Mouse (Mus musculus) layer of hippocampus, postnatal 36 days (tissue): ENCODE results near the gene E130114P18Rik. TPM values are rescaled to one million over a fixed set of nuclear protein-coding genes. Genes with fewer than 3 reads are reported as not detected.

Source experiments
- DNase-seq, 2 experiments: peaks; one replicate each; pipeline ENCODE4 v3.0.0; 2022
- total RNA-seq, 2 experiments: library from RNA; stranded (reverse); gene quantifications; 2 replicates each; pipeline ENCODE4 v1.2.3; 2021

Gene E130114P18Rik
- 1 to 10 TPM; 7.5 to 8.6 TPM for total RNA-seq

GRCm38 (mm10) chr4:97777706-97778176 is at the start of gene E130114P18Rik:
Gene E130114P18Rik, minus strand, starts transcription at chr4:97778078.
- peak; percentile 60 to 61 for DNase-seq

GRCm38 (mm10) chr4:97827115-97827514 is 49.2 kb upstream of the E130114P18Rik start:
- DNase-seq: no peak

GRCm38 (mm10) chr4:97825841-97826240 is 48.0 kb upstream of the E130114P18Rik start:
- DNase-seq: no peak

DNA sequence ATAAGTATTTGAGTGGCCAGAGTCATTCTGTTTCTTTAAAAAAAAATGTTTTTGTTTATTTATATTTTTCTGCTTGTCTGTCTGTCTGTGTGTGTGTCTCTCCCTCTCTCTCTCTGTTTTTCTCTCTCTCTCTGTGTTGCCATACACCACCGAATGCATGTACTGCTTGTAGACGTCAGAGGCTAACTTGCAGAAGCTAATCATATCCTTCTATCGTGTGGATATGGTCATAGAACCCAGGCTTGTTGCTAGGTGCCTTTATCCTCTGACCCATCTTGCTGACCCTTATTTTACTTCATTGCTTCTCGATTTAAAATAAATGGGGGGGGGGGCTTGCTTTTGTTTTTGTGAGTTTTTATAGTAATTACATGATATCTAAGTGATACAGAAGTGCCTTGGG is 47.6 kb upstream of the E130114P18Rik start:
- no peak for DNase-seq

DNA sequence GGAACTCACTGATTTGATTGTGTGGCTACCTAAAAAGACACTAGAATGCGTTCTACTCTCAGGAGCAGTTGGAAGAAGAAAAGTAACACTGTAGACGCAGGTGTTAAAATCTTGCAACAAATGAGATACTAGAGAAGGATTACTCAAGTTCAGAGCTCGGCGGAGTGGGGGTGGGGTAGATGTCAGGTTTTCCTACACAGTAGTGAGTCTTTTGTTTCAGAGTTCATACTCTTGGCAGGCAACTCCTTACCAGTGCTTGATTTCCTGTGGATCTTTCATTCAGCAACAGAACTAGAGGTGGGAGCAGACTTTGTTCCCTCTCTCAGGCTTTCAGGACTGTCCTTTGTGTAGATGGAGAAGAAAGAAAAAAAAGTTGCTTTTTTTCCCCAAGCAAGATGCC is 46.6 kb upstream of the E130114P18Rik start:
- DNase-seq: no peak

GRCm38 (mm10) chr4:97823512-97823911 is 45.6 kb upstream of the E130114P18Rik start:
- DNase-seq: no peak

- no peak for DNase-seq
Observed at GRCm38 (mm10) chr4:97821556-97822251, 43.8 kb upstream of the E130114P18Rik start.

DNA sequence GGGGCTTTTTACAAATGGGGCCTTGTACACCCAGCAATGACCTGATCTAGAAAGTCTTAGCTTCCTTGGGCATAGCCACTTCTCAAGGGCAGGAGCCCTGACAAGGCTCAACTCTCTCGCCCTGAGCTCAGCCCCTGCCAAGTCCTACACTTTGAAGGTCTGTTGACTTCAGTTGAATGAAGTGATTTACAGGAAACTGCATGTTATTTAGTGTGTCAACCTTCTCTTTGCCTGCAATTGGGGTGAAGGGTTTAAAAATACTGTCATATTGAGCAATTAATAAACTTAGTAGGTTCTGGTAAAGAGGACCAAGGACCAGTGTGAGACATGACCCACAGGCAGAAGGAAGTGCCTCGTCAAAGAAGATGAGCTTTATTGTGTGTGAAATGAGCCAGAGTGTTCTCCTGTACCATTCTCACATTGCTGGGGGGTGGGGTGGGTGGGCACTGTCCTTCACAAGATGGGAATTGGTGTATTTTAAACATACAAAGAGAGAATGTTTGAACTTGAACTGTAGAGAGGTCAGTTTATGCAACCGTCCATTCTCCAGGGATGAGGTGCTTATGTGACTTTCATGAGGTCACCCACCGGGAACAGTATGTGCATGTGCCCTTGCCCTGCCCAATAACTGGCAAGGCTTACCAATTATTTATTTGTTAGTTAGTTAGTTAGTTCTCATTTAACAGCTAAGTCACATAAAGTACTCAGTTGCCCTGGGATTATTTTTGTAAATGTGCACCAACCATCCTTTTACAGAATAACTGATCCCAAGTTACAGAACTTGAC is 42.8 kb upstream of the E130114P18Rik start:
- DNase-seq: no peak

DNA sequence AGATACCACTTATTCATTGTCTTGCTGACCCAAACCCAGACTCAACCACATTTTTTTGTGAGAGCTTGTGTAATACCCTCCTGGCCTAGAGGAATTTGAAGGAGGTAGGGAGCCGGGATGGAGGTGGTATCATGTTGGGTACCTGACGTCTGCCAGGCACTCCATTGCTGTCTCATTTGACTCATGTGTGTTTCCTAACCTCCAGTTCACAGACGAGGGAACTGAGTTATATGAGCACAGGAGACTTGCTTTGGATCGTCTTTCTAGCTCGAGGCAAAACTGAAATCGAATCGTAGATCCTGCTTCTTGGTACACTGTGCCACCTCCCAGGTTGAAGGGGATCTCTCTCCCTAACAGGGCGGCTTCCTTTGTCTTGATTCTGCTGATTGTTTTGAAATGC is 41.2 kb upstream of the E130114P18Rik start:
- DNase-seq: no peak

DNA sequence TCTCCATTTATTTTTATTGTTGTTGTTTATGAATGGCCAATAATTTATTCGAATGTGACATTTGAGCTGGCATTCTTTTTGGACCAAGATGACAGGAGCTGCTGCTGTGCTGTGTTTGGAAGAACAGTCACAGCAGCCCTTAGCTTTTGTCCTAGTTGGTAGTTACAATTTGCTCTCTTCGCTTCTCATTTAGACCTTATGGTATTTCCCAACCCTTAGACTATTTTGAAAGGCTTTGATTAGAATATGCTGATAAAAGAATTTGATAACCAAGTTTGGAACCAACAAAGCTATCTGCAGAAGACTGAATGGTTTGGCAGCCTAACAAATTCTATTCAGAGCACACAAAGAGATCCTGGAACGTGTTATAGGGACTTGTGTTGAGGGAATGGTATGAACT is 40.6 kb upstream of the E130114P18Rik start:
- DNase-seq: no peak

DNA sequence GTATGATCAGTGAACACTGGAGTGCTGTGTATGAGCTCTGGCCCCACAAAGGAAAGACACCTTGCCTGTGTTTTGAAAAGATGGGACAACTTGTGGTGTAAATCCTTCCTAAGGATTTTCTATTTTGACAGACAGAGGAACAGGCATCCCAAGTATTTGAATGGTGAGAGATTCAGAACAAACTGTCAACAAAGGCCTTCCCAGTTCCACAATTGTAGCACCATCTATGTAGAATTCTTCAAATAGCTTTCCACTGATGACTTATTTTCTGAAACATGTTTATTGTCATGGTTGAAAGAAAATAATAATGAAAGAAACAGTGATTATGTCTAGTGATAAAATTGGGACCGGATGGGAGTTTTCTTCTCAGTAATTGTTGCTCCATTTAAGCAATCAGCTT is 39.9 kb upstream of the E130114P18Rik start:
- DNase-seq: no peak

DNA sequence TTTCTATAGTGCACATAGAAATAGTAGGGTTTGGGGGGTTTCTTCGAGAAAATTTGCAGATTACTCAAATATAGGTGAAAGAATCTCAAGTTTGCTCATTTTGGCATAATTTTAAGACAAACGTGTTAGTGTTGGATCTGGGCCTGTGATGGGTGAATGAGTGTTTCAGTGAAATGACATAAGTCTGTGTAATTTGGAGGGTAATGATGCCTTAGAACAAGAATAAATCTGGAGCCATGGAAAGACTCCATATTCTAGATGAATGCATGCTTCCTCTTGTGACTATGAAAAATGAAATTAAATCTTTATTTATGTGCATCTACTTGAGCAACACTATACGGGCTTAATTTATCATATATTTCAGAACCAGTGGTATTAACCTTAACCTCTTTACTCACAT is 38.9 kb upstream of the E130114P18Rik start:
- DNase-seq: no peak

DNA sequence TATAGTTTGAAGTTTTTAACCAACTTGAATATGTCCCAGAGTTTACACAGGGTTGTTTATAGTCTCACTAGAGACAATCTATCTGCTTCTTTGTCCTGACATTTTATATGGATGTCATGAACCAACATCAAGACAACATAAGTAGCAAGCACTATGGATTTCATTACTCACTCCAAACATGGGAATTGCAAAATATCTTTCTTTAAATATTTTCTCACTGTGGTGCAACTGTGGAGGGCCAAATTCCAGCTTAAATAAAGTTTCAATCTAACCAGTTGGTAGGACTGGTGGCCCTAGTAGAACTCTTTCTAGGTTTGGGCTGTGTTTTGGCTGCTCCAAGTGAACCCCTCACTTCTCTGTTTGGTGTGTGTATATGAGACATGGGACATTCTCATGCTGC is 38.1 kb upstream of the E130114P18Rik start:
- DNase-seq: no peak

GRCm38 (mm10) chr4:97814515-97814914 is 36.6 kb upstream of the E130114P18Rik start:
- no peak for DNase-seq

- DNase-seq: no peak
Observed at GRCm38 (mm10) chr4:97813996-97814395, 36.1 kb upstream of the E130114P18Rik start.

DNA sequence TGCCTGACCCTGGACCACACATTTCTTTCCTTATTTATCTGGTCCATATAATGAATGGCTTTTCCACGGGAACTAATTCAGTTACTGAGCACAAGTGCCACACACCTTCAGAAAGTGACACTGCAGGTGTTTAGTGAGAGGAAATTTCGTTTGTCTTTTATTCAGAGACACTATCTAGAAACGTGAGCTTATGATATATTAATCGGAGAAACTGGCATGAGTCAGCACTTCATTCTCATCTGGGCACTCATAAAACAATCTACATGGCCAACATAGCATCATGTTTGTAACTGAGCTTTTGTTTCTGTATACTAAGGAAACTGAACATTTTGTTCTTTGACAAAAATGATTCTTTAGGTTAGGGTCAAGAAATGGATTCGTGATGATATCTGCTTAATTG is 35.2 kb upstream of the E130114P18Rik start:
- no peak for DNase-seq

DNA sequence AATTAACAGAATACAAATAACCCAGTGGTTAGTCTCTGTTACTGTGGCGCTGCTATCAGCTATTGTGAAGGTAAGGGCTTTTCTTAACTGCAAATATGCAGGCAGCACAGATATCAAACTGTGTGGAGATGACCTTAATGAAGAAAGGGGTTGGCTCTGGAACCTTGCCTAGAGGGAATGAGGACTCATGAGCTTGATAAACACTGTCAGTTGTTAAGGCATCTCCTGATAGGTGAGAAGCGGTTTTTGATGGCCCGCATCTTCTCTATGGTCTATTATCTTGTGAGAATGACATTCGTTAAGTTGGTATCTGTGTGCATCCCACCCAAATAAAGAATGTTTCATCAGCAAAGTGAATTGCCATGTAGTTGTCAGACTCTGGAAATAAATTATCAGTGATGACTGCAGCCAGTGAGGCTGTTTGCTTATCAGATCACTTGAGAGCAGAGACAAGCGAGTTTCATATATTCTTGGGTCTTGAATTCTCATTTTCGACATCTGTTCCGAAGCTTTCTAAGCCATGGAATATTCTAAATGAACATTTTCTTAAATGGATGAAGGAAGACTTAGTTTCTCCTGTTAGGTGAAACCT is 32.6 kb upstream of the E130114P18Rik start:
- no peak for DNase-seq

DNA sequence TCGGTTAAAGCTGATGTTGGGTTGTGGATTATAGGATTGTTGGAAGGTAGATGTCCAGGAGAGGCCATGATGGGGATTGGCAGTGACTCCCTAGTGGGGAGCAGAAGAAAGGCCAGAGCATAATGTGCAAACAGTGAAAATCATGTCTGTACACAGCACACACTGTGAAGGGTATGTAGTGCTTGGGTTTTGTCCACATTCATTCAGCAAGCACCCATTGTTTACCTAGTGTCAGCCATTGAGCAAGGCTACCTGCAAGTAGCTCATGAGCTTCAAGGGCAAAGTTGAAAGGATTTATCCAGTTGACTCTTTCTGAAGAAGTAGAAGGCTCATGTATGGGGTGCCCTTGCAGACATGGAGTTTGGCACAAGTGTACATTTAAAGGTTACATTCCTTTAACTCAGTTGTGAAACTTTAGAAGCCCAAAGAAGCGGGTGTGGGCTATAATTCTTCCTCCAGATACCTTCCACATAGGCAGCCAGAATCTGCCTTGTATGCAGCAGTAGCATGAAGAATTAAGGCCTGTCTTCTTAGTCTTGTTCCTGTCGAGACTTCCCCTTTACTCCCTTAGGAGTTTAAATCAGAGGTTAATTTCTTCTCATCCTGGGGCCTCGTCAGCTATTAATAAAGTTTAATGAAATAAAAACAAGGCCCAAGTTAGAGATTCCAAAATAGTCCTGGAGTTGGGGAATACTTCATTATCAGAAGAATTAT is 31.9 kb upstream of the E130114P18Rik start:
- DNase-seq: no peak

DNA sequence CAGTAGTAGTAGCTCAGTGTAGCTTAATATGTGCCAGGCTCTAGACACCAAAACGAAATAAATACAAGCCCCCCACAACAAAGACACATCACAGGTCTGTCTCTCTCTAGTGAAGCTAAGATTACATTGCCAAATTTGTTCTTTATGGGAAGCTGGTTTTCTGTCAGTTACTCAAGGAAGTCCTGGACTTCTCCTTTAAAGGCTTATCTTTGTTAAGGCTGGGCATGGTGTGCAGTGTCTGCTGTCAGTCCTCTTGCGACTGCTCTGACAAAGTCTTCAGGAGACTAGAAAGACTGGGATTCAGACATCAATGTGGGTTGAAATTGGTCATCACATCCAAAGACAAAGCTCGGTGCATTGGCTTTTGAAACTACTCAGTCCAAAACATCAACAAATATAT is 31.0 kb upstream of the E130114P18Rik start:
- DNase-seq: no peak

GRCm38 (mm10) chr4:97806924-97807323 is 29.0 kb upstream of the E130114P18Rik start:
- DNase-seq: no peak

DNA sequence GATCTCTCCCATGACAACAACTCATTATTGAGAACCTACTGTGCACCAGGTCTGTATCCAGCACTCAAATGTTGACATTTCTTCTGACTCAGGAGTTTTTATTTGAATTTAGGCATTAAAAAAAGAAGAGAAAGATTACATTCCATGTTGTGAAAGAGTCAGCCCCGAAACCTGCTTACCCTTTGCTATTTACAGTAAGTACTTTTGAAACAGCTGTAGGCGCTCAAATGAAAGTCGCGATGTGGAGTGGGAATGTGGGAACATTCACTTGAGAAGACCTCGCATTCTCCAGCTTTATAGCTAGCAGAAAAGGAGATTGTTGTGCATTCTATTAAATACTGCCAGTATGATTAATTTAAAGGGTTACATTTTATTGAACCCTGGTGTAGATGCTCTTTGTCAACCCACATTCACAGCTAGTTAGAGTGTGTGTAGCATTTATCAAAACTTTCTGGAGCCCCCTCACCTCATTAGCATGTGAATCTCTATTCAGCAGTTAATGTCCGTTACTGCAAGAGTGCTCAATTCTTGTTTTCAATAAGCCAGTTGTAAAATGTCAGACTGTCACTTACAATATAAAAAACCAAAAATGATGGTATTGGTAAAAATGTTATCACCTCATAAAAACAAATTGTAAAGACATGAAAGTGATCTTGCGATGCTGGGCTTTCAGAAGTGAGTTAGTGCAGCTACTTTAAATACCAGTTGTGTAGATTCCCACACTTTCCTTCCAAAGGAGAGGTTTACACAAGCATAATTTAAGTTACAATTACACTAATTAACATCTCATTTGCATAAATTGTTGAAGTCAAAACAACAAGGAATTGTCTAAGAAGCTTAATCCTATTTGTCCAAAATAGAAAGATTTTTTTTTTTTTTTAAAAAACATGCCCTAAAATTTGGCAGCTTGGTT is 28.3 kb upstream of the E130114P18Rik start:
- DNase-seq: no peak

- DNase-seq: no peak
Observed at GRCm38 (mm10) chr4:97805255-97805654, 27.4 kb upstream of the E130114P18Rik start.
